Mouse (Mus musculus) kidney, adult 8-10 months (tissue): ENCODE measurements around the gene Wt1.

Experiments
- DNase-seq, 2 experiments: peaks; one replicate each; pipeline ENCODE4 v3.0.0; 2022

Gene Wt1

DNA sequence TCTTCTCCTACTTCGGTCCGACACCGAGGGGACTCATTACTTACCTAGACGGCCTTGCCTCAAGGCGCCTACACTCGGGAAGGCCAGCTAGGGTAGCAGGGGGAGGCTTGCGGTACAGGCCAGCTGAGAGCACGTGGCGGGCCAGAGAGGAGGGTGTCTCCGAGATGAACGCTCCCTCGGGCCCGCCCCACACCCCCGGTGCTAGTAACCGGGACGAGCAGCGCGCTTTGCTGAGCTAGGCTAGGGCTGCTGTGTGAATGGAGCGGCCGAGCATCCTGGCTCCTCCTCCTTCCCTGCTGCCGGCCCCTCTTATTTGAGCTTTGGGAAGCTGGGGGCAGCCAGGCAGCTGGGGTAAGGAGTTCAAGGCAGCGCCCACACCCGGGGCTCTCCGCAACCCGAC lies at the start of gene Wt1:
Gene Wt1 (plus strand): TSS at position 251 of the 400 bp plus-strand sequence.
- DNase-seq: peak in 1 of 2 experiments; percentile 14

DNA sequence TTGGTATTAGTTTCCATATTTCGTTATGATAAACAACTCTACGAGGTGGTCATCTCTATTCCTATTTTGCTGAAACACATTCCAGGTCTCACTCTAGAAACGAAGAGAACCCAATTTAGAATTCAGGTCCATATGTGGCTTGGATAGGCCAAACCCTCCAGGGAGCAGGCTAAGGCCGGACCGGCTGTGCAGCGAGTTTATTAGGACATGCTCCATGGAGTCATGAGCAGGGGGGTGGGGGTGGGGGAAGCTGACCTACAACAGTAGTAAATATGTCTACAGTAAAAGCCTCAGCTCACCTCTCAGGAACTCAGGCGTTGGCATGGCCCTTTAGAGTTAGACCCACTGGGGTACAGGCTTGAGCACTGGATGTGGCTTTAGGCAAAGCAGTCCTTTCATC lies 49.2 kb upstream of the Wt1 start:
- DNase-seq: no peak

- DNase-seq: no peak
Measured at GRCm38 (mm10) chr2:105082256-105082790, 44.0 kb upstream of the Wt1 start.

DNA sequence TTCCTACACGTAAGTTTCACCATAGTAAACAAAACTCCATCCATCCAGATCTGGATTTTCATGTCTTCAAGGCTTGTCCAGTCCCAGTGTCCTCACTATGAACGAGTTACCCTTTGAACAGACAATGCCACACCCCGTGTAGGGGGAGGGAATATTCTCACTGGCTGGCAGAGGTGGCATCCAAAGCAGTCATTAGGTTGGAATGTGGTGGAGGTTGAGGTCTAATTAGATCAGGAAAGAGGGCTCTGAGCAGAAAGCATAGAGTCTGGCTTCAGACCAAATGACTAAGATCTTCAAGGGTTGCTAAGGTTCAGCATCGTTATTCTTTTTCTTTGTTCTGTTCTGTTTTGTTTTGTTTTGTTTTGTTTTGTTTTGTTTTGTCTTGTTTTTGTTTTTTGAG lies 42.3 kb upstream of the Wt1 start:
- DNase-seq: no peak

DNA sequence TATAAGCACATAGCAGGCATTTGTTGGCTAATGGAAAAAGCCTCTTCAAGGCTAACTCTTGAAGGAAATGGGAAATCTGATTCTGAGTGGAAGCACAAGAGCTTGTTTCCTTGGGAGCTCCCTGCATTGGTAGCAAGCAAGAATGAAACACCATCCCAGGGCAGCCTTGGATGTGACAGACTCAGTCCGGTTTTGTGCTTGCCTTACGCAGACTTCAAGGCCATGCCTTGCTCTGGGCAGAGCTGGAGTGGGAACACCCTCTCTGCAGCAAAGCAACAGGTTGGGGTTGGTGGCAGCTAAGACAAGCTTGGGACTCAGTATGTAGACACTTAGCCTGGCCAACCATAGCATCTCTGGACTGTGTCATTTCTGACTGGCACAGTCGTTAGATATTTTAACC lies 40.2 kb upstream of the Wt1 start:
- no peak for DNase-seq

GRCm38 (mm10) chr2:105088005-105088404 lies 38.3 kb upstream of the Wt1 start:
- no peak for DNase-seq

DNA sequence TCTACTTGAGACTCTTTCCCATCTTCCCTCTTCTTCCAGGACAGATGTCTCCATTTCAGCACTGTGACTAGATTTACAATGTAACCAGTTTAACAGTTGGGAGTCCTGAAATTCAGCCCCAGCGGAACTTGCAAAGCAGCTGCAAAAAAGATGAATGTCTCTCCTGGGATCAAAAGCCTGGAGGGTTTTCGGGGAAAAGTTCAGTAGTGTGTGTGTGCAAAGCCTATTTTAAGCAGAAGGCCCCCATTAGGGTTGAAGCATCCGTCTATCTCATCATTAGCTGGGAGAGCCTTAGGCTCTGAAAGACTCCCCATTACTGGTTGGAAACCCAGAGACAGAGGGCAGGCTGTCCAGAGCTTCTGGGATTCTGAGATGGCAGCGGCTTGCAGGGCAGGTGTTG lies 37.2 kb upstream of the Wt1 start:
- no peak for DNase-seq

- no peak for DNase-seq
Measured at GRCm38 (mm10) chr2:105089581-105090508, 36.5 kb upstream of the Wt1 start.

GRCm38 (mm10) chr2:105090991-105091390 lies 35.3 kb upstream of the Wt1 start:
- no peak for DNase-seq

DNA sequence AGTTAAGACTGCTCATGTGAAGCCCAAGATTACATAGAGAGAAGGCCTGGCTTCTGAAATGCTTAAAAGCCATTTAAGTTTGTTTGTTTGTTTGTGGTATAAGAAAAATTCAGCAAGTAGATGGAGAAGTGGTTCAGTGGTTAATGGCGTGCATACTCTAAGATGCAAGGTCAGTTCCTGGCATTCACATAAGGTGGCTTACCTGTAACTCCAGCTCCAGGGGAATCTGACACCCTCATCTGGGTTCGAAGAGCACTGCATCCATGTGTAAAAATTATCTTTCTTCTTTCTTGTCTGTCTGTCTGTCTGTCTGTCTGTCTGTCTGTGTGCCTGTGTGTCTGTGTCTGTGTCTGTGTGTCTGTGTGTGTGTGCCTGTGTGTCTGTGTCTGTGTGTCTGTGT lies 34.6 kb upstream of the Wt1 start, which contains the start of gene Gm11060:
Gene Gm11060 (plus strand): TSS at position 301 of the 400 bp plus-strand sequence.
- DNase-seq: no peak

- DNase-seq: no peak
Measured at GRCm38 (mm10) chr2:105097294-105097953, 28.9 kb upstream of the Wt1 start.

GRCm38 (mm10) chr2:105099410-105099809 lies 26.9 kb upstream of the Wt1 start:
- DNase-seq: no peak

DNA sequence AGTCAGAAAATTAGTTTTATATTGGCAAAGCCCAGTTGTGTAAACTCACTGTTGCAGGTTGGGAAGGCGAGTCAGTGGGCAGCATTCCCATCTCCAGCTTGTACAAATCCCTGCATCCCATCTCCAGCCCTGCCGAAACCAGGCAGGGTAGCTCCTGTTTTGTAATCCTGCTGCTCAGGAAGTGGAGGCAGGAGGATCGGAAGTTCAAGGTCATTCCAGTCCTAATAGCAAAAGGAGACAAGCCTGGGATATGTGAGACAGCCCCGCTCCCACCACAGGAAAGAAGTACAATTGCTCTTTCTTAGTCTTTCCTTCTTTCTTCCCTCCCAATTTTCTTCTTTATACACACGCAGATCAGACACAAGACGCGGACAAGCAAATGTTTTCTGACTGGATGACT lies 25.8 kb upstream of the Wt1 start:
- no peak for DNase-seq

DNA sequence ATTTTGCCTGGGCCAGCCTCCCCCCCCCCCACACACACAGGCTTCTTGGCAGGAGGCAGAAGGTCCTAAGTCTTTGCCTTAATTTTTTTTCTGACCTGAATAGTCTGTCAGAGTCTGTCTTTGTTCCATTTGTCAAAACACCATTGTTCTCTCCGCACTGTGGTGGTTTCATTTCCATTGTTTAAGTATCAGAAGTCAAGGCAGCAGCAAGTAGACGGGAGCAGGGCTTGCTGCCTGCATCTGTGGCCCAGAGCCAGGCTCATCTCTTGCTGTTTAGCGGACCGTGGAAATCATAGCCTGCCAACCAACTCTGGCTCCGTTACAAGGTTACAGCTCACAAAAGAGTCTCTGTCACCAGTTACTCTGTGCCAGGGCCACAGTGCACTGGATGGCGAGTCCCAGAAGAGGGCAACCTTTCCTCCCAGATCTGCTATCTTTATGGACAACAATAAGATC lies 17.6 kb upstream of the Wt1 start:
- peak; percentile 82 to 90 for DNase-seq

GRCm38 (mm10) chr2:105114074-105114473 lies 12.3 kb upstream of the Wt1 start:
- no peak for DNase-seq

DNA sequence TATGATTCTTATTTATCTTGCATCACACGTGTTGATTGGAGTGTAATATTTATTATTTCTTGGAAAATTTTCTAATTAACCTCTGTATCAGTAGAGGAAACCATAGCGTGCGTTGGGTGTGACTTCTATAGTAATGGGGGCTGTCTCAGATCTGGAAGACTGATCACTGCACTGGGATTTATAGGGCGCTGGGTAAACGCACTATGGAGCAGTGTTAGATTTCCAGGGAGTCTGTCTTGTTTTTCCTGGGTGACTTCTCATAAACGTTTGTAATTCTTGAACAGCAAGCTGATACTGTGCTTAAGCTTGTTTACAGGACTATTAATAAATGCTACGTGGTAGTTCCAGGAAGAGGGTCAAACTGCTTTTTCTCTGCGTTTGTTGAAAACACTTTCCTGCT lies 8.7 kb upstream of the Wt1 start:
- DNase-seq: no peak

DNA sequence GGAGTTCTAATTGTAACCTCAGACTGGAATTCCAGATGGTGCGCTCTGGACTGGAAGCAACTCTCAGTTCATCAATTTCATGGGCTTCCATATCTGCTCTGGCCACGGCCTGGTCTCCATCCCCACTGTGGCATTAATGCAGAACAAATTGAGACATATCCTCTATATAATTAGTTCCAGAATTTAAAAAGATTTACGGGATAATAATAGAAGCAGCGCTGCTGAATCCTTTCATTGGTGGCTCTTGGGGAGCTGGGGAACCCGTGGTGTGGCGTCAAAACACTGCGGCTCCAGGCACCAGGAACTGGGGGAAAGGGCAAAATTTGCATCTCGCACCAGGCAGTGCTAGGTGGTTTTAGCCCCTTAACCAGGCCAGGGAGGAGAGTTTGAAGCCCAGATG lies 4.1 kb upstream of the Wt1 start:
- DNase-seq: no peak

GRCm38 (mm10) chr2:105122886-105123285 lies 3.4 kb upstream of the Wt1 start:
- no peak for DNase-seq

GRCm38 (mm10) chr2:105123431-105123830 lies 2.9 kb upstream of the Wt1 start:
- no peak for DNase-seq

DNA sequence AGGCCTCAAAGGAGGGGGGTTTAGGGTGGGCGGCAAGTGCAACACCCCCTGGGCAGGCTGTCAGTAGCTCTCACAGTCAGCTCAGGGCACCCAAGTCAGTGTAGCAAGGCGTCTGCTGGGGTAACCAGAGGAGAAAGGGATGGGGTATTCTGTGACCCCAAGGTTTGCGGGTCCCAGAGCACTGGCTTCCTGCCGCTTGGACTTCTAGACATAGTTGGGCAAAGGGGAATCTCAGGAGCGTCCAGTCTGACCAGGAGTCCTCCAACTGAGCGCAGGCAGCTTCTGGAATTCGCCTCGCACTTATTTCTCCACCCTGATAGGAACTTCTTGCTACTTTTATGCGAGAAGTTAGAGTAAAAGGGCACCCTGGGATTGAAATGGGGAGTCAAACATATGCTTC lies 2.4 kb upstream of the Wt1 start:
- DNase-seq: no peak

- no peak for DNase-seq
Measured at GRCm38 (mm10) chr2:105124391-105124790, 1.9 kb upstream of the Wt1 start.

GRCm38 (mm10) chr2:105125205-105125604 lies 1.1 kb upstream of the Wt1 start:
- no peak for DNase-seq

DNA sequence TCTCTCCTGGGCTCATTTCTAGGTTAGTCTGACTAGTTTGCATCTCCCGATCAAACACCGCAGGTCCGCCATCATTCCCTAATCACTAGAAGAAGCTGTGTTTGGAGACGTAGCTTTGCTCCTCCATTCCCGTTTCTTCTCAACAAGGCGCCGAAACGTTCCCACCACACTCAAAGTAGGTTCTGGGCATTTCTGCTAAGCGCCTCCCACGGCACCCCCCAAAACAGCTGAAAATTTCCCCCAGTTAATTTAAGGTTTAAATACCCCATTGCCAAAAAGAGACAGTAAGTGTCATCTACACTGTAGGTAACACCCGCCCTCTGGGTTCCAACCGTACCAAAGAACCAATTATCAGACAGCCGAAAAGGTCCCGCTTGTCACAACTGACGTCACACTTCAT lies 688 bp upstream of the Wt1 start:
- DNase-seq: no peak
